Mouse (Mus musculus) urinary bladder, adult 18-20 months (tissue): ENCODE measurements around the gene Per2.

Experiments
- DNase-seq, 2 experiments: peaks; one replicate each; pipeline ENCODE4 v3.0.0; 2022; ENCODE audit warnings: low spot score in 2 of 2, mixed read lengths in 2 of 2

Per2 gene

DNA sequence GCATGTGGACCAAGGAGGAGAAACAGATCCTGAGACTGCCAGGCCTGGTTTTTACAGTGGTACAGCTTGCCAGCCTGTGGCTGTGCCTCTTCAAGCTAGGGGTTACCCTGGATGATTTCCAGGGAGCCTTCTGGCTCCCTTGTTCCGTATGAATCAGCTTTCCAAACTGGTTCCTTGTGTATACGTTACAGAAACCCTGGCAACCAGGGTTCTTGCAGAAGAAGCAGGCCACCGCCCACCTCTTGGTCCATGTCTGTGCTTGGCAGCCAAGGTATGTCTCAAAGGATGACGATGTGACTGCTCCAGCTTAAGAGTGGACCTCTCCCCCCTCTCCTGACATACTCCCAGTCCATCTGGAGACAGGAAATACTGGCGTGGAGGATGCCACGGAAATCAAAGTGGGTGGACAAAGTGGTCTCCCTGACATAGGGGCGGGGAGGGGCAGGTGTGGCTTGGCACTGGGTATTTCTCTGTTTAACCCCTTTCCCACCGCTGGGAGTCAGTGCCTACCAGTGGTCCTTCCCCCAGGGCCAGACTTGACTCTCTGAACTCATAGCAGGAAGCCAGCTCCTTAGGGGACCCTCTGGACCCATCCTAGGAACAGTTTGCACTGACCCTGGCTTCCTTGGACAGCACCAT is 782 bp downstream of the Per2 start:
- DNase-seq, result peak; percentile 40 to 59

DNA sequence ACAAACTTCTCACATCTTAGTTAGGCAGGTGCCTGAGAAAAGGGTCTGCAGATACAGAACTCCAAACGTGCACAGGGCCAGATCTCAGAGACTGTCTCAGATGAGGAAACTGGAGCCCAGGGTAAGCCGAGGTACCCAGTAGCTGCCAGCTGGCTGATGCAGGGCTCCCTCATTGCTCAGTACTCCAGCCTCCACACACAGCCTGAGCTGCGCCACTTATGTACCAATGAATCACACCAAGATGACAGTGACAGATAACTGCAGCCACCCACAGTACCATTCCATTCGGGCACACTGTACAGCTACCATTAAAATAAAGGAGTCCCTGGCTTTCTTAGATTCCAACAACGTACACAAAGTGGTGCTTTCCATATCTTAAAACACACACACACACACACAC is 1.4 kb downstream of the Per2 start:
- no peak for DNase-seq

DNA sequence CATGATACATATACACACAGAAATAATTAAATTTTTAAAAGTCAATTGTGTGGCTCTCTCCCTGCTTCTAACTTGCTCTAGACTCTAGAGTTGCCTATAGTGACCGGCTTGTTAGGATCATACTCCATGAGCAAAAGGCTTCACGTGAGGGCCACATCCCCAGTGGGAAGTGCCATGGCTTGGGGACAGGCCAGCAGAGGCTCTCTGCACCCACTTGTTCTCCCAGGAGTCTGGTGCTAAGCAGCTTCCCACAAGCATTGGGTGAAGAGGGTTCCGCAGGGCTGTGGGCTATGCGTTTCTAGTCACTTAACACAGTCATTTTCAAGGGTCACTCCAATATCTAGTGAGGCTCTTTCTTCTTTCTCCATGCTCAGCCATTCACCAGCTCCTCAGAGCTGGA is 2.0 kb downstream of the Per2 start:
- no peak for DNase-seq

DNA sequence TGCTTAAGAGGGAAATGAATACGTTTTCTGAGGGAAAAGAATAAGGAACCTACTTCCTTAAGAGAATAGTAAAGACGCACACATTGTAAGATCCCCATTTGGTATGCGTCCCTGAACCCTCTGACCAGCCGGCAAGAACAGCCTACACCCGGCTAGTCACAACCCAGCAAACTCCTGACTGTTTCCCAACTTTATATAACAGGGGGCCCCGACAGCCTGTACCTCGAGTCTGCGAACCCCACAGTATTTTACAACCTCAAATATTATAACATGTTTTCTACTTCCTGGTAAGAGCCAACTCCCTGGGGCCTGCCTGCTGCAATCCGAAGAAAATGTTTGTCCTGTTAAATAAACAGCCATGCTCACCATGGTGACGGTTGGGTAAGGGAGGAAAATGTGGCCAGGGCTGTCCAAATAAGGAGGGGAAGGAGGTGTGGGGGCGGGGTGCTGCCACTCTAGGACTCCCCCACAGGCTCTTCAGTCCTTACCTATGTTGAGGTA is 2.8 kb downstream of the Per2 start:
- peak; percentile 53 to 80 for DNase-seq

DNA sequence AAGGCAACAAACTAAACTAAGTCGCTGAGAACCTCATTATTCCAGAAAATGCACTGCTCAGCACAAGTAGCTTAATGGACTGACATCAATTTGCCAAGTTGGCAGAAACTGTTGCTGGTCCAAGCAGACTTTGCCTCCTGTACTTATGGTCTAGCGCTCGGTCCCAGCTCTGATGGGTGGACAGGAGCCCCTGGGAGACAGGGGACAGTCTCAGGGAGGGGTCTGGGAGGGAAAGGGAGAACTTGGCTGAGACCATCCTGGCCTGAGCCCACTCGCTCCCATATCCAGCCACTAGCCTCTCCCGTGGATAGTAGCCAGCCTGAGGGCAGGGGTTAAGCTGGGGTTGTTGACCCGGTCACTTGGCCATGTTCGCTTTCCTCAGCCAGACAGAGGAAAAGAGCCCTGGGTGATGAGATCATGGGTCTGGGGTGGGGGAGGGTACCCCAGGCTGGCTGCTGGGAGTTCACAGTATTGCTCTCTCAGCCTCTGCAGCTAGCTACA is 3.4 kb downstream of the Per2 start:
- peak; percentile 48 to 56 for DNase-seq

DNA sequence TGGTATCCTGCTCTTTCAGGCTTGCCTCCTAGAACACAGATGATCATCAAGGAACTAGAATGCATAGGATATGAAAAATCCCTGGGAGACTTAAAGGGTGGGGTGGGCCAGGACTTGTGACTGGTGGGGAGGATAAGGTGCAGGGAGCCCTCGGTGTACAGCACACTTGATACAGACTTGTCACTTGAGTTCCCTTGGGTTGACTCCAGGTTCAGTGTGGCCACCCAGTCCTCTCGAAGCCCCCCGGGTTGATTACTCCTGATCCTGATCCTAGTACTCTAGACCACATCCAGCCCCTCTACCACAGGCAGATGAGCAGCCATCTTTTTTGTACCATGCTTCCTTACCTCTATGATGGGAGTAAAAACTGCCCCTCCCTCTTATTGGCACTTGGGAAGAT is 4.2 kb downstream of the Per2 start:
- DNase-seq, result no peak

DNA sequence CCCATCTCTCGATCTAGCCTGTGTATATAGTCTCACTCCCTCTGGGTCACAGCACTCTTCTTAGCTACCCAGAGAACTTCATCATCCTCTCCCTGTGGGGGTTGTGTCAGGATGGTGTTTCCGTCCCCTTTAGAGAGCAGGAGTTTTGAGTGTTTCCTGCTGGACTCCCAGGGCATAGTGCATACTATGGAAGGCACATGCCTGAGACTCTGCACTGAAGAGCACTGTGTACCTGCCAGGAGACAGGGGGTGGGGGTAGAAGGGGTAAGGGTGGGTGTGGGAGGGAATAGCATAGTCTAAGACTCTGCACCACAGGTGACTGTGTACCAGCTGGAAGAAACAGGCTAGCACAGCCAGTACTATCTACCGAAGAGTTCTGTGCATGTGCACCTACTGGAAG is 4.8 kb downstream of the Per2 start:
- no peak for DNase-seq

DNA sequence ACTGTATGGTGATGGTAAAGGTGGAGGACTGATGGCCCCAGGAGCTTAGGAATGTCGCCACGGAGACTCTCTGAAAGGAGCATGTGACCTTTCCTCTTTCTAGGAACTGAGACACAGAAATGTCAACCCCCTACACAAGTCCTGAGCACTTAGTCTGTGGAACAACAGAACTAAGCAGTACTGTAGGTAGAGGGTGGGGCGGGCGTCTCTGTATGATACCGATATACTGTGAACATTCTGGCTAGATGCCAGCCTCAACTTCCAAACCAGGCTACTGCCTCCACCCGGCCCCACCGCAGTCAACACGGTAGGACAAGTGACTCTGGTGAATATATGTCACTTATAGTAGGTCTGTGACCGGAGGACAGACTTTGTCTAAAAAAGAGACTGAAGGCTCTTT is 5.2 kb downstream of the Per2 start:
- no peak for DNase-seq

DNA sequence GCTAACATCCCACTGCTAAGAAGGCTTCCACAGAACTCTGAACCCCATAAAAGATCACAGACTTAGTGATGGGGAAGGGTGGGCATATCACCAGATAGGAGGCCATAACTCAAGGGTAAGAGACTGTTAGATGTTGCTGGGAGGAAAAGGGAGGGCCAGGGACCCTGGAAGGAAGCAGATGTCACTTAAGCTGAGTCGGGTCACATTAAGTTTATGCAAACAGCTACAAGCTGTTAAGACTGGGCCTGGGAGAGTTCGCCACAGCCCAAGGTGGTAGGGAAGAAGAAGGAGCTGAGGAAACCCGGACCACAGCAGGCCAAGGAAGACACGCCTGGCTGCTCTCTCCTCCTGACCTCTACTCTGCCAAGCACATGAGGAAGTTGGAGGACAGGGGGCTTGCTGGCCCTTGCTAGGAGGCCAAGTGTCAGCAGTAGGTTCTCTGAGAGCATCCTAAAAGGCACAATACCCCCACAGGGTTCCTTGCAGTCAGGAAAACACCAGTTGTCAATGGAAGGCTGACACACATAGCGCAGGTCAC is 7.5 kb downstream of the Per2 start:
- no peak for DNase-seq

DNA sequence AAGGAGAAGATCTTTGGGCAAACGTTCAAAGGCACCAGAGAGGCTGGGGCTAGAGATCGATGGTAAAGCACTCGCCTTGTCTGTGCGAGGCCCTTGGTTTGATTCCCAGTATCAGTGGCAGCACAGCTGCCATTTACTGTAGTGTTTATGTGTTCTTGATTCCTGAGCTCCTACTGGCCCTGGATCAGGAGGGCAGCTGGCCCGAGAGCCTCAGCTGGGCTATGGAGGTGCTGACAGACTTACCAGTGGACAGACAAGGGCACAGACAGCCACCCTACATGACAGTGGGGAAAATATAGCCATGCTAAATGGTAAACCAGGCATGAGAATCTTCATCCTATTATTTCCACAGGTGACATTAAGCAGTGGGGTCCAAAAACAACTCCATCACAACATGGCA is 8.3 kb downstream of the Per2 start:
- DNase-seq, result no peak

DNA sequence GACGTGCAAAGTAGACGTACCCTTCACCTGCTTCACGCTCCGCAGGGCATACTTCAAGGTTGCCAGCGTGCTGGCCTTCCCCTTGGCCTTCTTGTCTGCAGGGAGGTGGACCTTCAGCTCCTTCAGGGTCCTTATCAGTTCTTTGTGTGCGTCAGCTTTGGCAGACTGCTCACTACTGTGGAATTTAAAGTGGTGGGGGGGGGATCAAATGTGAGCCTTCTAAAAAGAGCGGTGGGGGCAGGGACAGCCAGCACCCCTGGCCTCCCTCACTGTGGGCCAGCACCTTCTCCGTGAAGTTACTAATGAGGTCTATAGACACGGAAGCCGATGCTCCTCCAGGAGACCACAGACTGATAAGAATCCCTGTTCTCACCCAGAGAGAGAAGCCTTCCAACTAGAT is 10.4 kb downstream of the Per2 start:
- DNase-seq, result no peak

DNA sequence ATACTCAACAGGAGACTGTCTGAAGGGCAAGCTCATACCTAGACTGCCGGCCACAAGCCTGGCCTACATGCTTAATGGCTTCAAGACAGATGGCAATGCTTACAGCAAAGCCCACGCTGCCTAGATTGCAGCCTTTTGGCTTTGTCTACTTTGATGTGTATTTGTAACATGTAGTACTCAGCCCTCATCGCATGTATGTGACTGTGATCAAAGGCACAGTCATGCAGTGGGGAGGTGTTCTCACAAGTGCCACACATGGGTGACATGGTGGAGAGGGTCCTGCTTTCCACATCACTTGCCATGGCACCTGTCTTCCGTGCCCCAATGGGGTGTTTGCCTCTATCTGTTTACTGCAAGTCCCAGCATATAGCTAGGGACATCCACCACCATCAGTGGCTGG is 12.6 kb downstream of the Per2 start:
- no peak for DNase-seq

DNA sequence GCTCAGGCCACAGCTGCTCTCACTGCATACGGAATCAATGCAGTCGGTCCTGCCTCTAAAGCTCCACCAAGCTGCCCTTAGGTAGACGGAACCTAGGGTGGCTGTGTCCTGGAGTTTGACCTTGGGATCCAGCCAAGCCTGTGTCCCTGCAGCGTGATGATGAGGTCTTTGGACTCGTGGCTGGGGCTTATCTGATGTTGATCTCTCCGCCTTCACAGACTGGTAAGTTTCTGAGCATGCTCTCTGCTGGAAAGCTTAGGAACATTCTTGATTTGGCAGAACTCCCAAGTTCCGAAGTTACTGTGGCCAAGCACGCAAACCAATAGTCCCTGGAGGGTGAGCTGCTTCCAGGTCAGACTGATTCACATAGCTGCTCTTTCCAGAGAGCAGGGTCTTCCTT is 13.1 kb downstream of the Per2 start:
- peak; percentile 37 to 75 for DNase-seq

DNA sequence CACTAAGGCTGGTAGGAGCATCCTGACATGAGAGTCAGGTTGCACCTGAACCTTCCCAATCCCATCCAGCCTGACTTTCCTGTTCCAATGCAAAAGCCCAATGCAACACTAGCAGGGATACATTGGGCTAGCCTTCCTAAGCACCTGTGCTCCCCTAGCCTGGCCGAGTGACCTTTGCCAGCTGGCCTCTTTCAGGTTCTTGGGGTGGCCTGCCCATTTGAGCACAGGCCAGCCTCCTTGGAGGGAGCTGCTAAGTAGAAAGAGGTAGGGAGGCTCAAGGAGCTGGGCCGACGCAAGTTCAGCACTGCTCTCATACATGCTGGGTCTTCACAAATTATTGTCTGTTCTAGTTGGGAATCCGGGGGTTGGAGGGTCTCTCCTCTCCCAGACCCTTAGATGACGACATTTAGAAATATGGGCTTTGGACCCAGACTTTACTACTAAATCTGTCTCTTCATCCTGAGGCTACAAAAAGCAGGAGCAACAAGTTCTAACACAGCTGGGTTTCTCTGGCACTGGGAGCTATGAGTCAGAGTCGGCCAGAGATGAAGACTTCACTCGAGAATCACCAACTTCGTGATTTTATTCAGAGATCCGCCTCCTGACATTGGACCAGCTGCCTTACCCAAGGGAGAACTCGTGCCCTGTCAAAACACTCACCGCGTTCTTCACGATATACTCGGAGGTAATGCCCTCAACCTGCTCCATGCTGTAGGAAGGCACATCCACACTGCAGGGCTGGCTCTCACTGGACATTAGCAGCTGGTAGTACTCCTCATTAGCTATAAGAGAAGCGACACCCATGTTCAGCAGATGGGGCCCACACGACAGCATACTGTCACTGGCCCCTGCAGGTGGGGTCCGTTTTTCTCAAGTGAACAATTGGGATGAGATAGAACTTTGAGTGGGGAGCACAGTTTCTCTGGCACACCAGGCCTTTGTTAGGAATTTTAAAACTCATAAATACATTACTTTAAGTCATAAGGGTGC is 14.0 kb downstream of the Per2 start:
- no peak for DNase-seq

DNA sequence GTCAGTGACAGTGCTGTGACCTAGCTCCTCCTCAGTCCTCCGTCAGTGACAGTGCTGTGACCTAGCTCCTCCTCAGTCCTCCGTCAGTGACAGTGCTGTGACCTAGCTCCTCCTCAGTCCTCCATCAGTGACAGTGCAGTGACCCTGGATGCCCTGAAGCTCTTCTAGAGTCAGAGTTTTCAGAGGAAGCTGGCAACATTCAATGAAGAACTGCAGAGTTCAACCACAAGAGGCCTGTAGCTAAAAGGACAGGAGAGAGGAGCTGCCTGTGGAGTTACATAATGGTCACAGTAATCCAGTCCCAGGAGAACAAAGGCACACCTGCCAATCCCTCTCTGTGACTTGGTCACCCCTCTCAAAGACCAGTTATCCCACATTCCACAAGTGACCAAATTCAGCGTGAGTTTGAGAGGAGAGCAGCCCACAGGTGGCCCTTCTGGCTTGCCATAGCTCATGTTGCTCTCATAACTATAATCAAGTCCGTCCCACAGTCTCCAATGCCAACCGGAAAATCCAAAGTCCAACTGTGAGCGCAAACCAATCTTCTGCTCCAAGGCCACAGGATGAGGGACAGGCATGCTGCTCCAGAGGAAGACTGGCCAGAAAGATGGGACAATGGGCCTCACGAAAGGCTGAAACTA is 16.7 kb downstream of the Per2 start:
- no peak for DNase-seq

DNA sequence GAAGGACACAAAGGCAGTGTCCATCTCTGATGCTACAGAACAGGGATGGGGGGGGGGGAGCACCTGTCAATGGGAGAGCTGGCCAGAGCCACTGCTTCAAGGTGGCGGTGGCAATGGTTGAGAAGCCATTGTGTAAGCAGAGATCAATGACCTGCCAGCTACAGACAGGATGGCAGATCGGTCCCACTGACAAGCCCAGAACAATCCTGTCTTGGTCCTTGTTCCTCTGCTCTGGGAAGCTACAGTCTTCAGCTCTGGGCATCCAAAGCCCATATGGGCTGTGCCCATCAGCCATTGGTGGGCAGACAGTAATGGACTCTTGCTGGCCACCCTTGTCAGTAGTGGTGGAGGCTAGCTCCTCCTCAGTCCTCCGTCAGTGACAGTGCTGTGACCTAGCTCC is 17.3 kb downstream of the Per2 start:
- DNase-seq, result no peak

DNA sequence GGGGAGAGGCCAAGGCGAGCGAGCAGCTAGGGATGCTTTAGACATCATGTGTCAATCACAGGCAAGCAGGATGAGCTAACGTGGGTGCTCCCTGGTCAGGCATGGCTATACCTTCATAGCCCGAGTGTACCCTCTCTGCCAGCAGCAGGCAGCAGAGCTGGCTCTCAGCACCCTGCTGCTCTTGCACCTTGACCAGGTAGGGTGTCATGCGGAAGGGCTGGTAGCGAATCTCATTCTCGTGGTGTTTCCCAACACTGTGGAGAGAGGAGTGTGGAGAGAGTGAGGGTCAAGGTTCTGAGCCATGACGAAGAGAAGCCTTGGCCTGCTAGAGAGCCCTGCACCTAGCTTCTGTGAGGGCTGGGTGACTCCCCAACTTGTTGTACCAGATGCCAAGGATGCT is 19.3 kb downstream of the Per2 start:
- DNase-seq, result no peak

DNA sequence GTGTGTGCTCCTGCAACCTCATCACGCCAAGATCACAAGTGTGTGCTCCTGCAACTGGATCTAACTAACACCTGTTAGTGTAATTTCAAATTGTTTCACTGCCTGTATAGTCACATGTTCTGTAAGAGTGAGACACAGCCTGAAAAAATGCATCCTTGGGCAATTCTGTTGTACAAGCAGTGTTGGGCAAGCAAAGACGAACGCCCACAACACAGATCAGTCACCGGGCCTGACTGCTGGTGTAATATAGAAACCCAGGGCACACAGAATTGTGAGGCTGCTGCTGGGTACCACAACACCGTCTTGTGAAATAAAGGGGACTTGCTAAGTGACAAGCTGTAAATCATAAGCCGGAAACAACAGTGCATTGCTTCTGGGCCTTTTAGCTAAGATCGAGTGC is 21.6 kb downstream of the Per2 start:
- DNase-seq, result no peak

DNA sequence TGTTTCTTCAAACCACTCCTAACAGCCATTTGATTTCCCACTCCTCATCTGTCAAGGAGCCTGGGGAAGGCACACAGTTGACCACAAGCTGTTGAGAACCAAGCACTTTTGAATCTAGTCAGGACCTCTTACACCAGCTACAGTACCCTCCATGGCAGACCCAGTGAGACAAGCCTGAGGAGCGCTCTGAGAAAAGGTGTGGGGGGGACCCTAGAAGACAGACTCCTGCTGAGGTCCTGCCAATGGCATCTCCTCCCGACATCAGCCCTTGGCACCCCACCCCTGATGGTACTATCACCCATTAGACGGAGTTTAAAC is 22.1 kb downstream of the Per2 start:
- DNase-seq, result no peak

DNA sequence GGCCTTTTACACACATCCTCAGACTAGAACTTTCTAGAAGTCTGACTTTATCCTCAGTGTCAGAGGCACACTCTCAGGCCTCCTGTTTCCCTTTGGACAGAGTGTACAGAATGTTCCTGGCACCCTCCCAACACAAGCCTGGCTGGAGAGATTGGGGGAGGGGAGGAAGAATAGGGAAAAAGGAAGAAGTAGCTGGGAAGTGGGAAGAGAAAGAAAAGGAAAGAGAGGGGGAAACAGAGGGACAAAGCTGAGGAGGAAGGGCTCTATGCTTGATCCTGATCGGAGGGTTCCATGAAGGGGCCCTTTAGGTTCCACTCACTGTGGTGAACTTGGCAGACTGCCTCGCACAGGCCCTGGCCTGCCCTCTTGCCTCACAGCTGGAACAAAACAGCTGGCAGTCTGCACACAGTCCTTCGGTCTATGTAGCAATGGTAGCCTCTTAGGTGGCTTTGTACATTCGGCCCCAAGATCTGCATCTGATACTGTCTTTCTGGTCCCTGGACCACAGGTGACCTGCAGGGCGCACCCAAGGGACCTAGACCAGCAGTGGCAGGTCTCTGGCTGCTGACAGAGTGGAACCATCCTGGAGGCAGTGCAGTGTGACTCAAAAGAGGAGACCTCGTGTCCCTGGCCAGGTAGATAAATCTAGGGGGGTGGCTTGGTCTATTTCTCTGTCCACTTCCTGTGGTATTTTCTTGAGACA is 22.6 kb downstream of the Per2 start:
- DNase-seq, result peak; percentile 68 to 79

DNA sequence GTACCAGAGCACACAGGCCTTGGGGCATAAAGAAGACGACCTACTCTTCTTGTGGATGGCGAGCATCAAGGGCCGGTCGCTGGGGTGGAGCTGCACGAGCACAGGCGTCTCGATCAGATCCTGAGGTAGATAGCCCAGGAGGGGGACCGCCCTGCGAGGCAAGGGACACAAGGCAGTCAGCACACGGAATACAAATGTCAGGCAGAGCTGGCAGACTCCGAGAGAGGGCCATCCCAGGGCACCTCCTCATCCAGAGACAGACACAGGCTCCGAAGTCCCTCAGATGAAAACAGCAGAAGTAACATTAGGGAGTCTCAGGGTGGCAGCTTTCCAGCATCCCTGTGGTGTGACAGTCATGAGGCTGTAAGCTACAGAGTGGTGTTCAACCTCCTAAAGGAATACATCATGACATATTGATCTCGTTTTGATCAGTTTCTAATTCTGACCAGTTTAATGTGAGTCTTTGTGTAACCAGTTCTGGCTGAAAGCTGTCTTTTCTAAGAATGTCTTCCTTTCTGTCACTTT is 23.5 kb downstream of the Per2 start:
- DNase-seq, result no peak
